Mouse (Mus musculus): ENCODE measurements around the gene Pnck.
A peak's percentile ranks its signal among the peaks of the same experiment; 100 is the strongest.

Pnck gene

GRCm38 (mm10) chrX:73659575-73660283, at the start of gene Pnck:
Gene Pnck (minus strand): TSS chrX:73660117.
- DNase-seq (ENCODE audit: low spot score), result no peak

- DNase-seq (ENCODE audit: low spot score), result no peak
Measured at GRCm38 (mm10) chrX:73700472-73700871, 40.6 kb upstream of the Pnck start.

DNA sequence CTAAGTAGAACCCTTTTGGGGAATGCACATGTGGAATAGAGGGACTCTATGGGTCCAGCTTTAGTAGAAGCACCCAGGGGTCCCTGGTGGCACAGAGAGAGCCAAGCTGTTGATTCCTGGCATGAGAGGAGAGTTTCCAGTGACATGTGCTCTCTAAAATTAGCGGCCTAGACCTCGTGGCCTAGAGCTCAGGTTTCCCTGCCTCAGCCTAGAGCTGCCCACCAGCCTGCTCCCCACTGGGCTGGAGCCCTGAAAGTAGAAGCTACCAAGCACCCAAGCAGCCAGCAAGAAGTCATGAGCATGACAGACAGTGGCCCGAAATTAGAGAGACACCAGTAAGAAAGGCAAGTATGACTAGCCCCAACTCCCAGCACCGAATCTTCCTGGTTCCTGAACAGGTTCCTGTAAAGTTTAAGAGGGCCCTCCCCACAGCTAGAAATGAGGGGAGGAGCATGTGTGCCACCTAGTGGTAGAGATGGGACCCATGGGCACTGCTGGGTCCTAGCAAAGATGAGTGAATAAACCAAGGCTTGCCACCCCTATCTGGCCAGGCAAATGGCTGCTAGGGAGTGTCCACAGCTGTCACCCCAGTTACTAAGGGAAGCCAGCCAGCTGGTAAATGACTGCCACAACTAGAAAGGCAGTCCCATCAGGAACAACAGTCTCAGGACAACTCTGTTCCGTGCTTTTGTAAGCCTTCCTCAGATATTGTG, 31.2 kb upstream of the Pnck start:
- no peak for DNase-seq (ENCODE audit: low spot score)

DNA sequence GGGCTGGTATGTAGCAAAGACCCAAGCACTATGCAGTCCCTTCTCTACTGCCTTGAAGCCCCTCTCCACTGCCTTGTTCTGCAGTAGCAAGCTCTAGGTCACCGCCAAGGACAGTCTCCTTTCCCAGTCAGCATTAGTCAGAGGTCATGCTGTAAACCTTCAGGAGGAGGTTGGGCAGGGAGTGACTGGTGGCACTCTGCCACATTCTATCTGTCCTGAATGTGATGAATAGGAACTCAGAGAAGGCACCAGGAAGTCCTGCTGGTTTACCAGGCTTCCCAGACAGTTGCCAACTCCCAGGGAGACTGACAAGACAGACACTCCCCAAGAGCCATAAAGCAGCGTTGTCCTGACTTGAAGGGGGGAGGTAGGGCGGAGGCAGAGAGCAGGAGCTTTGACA, 25.7 kb upstream of the Pnck start:
- peak; percentile 35 for DNase-seq (ENCODE audit: low spot score)

DNA sequence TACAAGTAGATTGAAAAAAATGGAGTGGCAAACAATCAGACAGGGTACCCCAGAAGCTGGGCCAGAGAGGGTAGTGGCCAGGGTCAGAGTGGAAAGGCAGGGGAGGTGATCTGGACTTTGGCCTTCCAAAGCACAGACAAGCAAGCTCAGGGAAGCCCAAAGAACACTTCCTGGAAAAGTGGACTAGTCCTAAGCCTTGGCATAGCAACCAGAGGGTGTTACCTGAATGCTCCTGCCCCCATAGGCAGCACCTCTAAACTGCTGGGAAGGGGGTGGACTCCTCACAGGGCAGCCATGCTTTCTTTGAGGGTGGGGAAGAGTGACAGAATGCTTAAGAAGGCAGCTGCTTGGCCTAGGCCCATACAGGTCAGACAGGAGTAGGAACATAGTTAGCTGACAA, 25.1 kb upstream of the Pnck start:
- no peak for DNase-seq (ENCODE audit: low spot score)

GRCm38 (mm10) chrX:73684156-73684555, 24.2 kb upstream of the Pnck start:
- no peak for DNase-seq (ENCODE audit: low spot score)

- no peak for DNase-seq (ENCODE audit: low spot score)
Measured at GRCm38 (mm10) chrX:73676668-73677067, 16.8 kb upstream of the Pnck start.

DNA sequence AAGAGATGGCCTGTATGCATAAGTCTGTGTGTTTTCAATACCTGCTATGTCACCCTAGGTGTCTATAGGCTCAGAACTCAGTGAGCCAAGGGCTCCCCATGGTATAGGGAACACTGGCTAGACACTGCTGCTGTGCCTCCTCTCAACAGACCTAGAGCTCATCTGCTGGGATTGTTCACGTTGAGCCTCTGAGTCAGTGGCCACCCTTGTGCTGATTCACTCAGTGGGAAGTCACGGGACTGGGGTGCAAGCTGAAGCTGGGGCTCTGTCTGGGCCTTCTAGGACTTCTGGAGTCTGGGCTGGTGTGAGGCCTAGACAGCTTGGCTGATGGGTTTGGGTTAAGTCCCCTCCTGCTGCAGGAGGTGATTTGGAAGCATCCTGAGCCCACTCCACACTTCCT, 15.3 kb upstream of the Pnck start:
- no peak for DNase-seq (ENCODE audit: low spot score)

DNA sequence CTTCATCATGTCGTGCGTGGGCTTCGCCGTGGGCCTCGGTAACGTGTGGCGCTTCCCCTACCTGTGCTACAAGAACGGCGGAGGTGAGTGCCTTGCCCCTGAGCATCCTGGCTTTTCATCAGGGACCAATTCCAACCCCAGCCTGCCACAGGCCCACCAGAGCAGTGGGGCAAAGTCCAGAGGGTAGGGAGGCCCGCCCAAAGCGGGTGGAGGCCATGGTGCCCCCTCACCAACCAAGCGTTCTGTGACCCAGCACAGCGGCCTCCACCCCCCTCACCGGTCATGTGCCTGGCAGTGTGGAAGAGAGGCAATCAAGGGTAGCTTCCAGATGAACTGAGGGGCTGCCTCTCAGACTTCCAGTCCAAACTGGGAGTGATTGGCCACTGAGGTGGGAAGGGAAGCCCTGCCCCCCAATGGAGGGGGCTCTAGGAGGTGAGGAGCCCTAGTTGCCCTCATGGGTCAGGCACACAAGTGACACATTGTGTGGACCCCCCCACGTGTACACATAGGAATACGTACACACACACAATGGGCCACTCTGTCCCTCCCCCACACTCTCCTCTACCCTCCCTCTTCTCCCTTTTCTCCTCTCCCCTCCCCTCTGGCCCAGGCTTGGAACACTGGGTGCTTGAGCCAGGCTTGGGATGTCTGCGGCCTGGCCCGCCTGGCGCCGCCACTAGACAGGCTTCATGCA, 14.2 kb upstream of the Pnck start:
- DNase-seq (ENCODE audit: low spot score), result peak; percentile 17

DNA sequence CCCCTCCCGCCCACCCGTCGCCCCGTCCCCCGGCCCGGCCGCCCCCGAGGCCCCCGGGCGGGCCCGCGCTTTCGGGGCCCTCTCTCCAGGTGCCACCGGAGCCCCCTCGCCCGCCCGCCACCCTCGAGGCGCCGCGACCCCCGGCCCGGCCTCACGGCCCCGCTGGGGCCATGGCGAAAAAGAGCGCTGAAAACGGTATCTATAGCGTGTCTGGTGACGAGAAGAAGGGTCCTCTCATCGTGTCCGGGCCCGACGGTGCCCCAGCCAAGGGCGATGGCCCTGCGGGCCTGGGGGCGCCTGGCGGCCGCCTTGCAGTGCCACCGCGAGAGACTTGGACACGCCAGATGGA, 13.7 kb upstream of the Pnck start:
- DNase-seq (ENCODE audit: low spot score), result no peak

- DNase-seq (ENCODE audit: low spot score), result peak; percentile 39
Measured at GRCm38 (mm10) chrX:73672879-73673618, 13.1 kb upstream of the Pnck start, which contains the start of gene Slc6a8. Gene Slc6a8 (plus strand): TSS chrX:73673150.

GRCm38 (mm10) chrX:73672031-73672431, 12.1 kb upstream of the Pnck start:
- no peak for DNase-seq (ENCODE audit: low spot score)

GRCm38 (mm10) chrX:73663143-73663542, 3.2 kb upstream of the Pnck start:
- DNase-seq (ENCODE audit: low spot score), result no peak

GRCm38 (mm10) chrX:73660284-73660665, 358 bp upstream of the Pnck start:
- DNase-seq (ENCODE audit: low spot score), result no peak

GRCm38 (mm10) chrX:73658936-73659574, 862 bp downstream of the Pnck start:
- no peak for DNase-seq (ENCODE audit: low spot score)

- DNase-seq (ENCODE audit: low spot score), result no peak
Measured at GRCm38 (mm10) chrX:73658391-73658790, 1.5 kb downstream of the Pnck start.

DNA sequence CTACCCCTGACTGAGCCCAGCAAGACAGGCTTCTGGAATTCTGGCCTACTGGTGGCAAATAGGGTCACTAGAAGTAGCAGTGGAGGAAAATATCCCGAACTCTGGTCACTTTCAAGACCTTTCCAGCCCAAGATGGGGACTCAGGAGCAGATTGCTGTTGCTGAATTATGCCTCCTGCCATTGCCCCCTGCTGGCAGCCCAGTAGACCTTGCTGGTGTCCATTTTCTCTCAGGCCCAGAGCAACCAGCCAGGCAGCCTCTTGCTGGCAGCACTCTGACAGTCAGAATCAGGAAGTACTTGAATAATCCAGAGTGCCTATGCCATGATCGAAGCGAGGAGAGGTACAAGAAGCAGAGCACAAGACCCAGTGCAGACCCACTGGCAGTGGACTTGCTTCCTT, 4.4 kb downstream of the Pnck start:
- DNase-seq (ENCODE audit: low spot score), result no peak

DNA sequence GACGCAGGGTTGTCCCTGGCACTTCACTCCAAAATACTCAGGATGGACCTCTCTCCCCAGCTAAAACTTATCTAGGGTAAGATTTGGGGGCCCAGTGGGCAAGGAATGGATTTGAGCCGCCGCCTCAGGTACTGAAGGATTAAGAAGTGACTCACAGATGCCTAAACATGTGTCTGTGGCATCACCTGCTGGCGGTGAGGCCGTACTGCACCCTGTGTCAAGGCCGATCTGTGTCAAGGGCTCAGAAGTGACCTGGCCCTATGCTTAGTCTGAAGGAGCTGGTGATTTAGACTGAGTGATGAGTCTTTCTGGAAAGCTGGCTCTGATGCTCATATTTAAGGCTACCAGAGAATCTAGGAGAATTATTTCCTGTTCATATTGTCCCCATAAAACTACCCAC, 5.7 kb downstream of the Pnck start:
- peak; percentile 31 for DNase-seq (ENCODE audit: low spot score)

GRCm38 (mm10) chrX:73653392-73653791, 6.5 kb downstream of the Pnck start:
- DNase-seq (ENCODE audit: low spot score), result no peak

DNA sequence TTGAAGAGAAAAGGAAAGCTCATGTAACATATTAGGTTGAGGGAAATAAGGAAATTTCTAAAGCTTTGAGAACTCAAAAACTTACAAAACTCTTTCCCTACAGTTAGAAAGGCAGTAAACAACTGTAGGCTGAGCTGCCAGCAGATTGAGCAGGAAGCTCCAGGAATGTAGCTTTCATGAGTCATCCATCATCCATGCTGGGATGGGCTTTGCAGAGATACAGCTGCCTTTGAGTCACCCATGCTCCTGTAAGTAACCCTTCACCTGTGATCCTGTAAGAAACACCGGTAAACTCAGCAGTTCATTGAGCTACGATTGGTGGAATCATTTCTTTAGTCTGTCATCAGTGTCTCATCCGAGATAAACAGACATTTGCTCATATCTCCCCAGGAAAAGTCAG, 9.0 kb downstream of the Pnck start:
- no peak for DNase-seq (ENCODE audit: low spot score)

GRCm38 (mm10) chrX:73645121-73645520, 14.8 kb downstream of the Pnck start:
- no peak for DNase-seq (ENCODE audit: low spot score)

- DNase-seq (ENCODE audit: low spot score), result peak; percentile 19
Measured at GRCm38 (mm10) chrX:73639901-73640469, 19.9 kb downstream of the Pnck start.

Data from testis, postnatal 14 days (tissue).